Mouse (Mus musculus): ENCODE results near the gene Klhdc2. TPM values are rescaled to one million over a fixed set of nuclear protein-coding genes. Genes with fewer than 3 reads are reported as not detected.

The Klhdc2 gene
- total RNA-seq, 1 experiment from 2014 or later = 79.8 TPM

Other genes starting within 250 kb of the Klhdc2 start
- gene Rps29, start 137.5 kb upstream of the Klhdc2 start, total RNA-seq (2017) = 2,208 and 2,489 TPM in 2 replicates
- 5.8 and 9.7 TPM in 2 replicates for gene Lrr1, start 127.9 kb upstream of the Klhdc2 start, total RNA-seq (2017)
- gene Rpl36al, start 112.6 kb upstream of the Klhdc2 start, total RNA-seq (2017) = 824 and 909 TPM in 2 replicates
- gene Mgat2, start 112.5 kb upstream of the Klhdc2 start, total RNA-seq (2017) = 116 and 124 TPM in 2 replicates
- gene Gm49383, start 99.6 kb upstream of the Klhdc2 start, total RNA-seq (2017) = 25.1 and 35.8 TPM in 2 replicates
- gene Dnaaf2, start 98.3 kb upstream of the Klhdc2 start, total RNA-seq (2017) = 6.7 and 11.3 TPM in 2 replicates
- gene Gm49384, start 92.4 kb upstream of the Klhdc2 start, total RNA-seq (2017) = 11.4 and 17.4 TPM in 2 replicates
- gene Pole2, start 68.5 kb upstream of the Klhdc2 start, total RNA-seq (2017) = 24.0 and 60.9 TPM in 2 replicates
- gene Klhdc1, start 55.5 kb upstream of the Klhdc2 start, total RNA-seq (2017) = 21.2 and 33.1 TPM in 2 replicates
- gene Nemf, start 60.5 kb downstream of the Klhdc2 start, total RNA-seq (2017) = 93.1 and 126 TPM in 2 replicates
- 146 and 157 TPM in 2 replicates for gene Arf6, start 75.5 kb downstream of the Klhdc2 start, total RNA-seq (2017)
- 0.69 and 2.5 TPM in 2 replicates for gene Gm9887, start 75.8 kb downstream of the Klhdc2 start, total RNA-seq (2017)